Mouse (Mus musculus): ENCODE measurements around the gene Atxn2l.
A peak's percentile ranks its signal among the peaks of the same experiment; 100 is the strongest.

Atxn2l gene

GRCm38 (mm10) chr7:126503273-126503878, at the start of gene Atxn2l:
Gene Atxn2l, minus strand, starts transcription at chr7:126503437.
- DNase-seq: peak; percentile 99

- DNase-seq: no peak
Measured at GRCm38 (mm10) chr7:126545631-126546030, 42.4 kb upstream of the Atxn2l start.

- no peak for DNase-seq
Measured at GRCm38 (mm10) chr7:126541661-126542060, 38.4 kb upstream of the Atxn2l start.

GRCm38 (mm10) chr7:126537820-126538585, 34.8 kb upstream of the Atxn2l start:
- DNase-seq: peak; percentile 52

GRCm38 (mm10) chr7:126536466-126536865, 33.2 kb upstream of the Atxn2l start:
- no peak for DNase-seq

GRCm38 (mm10) chr7:126535766-126536165, 32.5 kb upstream of the Atxn2l start:
- DNase-seq: no peak

GRCm38 (mm10) chr7:126533434-126533833, 30.2 kb upstream of the Atxn2l start:
- DNase-seq: no peak

GRCm38 (mm10) chr7:126528166-126528577, 24.9 kb upstream of the Atxn2l start:
- peak; percentile 70 for DNase-seq

- peak; percentile 54 for DNase-seq
Measured at GRCm38 (mm10) chr7:126523316-126523715, 20.1 kb upstream of the Atxn2l start.

GRCm38 (mm10) chr7:126519513-126519912, 16.3 kb upstream of the Atxn2l start:
- peak; percentile 20 for DNase-seq

- no peak for DNase-seq
Measured at GRCm38 (mm10) chr7:126518261-126518941, 15.2 kb upstream of the Atxn2l start.

- no peak for DNase-seq
Measured at GRCm38 (mm10) chr7:126511287-126511686, 8.1 kb upstream of the Atxn2l start.

- no peak for DNase-seq
Measured at GRCm38 (mm10) chr7:126507126-126507778, 4.0 kb upstream of the Atxn2l start.

GRCm38 (mm10) chr7:126504913-126505312, 1.7 kb upstream of the Atxn2l start:
- DNase-seq: no peak

GRCm38 (mm10) chr7:126502751-126503150, 486 bp downstream of the Atxn2l start:
- DNase-seq: no peak

GRCm38 (mm10) chr7:126502023-126502741, 1.1 kb downstream of the Atxn2l start:
- peak; percentile 94 for DNase-seq

- DNase-seq: no peak
Measured at GRCm38 (mm10) chr7:126501684-126502022, 1.6 kb downstream of the Atxn2l start.

- no peak for DNase-seq
Measured at GRCm38 (mm10) chr7:126499416-126499815, 3.8 kb downstream of the Atxn2l start.

- DNase-seq: no peak
Measured at GRCm38 (mm10) chr7:126497966-126498365, 5.3 kb downstream of the Atxn2l start.

- no peak for DNase-seq
Measured at GRCm38 (mm10) chr7:126496475-126496874, 6.8 kb downstream of the Atxn2l start.

GRCm38 (mm10) chr7:126494120-126494519, 9.1 kb downstream of the Atxn2l start:
- no peak for DNase-seq

GRCm38 (mm10) chr7:126491973-126492372, 11.3 kb downstream of the Atxn2l start:
- DNase-seq: no peak

- no peak for DNase-seq
Measured at GRCm38 (mm10) chr7:126491005-126491404, 12.2 kb downstream of the Atxn2l start.
